Mouse (Mus musculus) MEL (cell line): ENCODE results near the gene Rbpms2. TPM values are rescaled to one million over a fixed set of nuclear protein-coding genes. Genes with fewer than 3 reads are reported as not detected.

Experiments
- DNase-seq: peaks from one replicate; pipeline ENCODE4 v3.0.0; 2011; ENCODE audit warnings: low read depth, low spot score
- H3K27ac ChIP-seq: 2 replicates; pipeline ENCODE4 v1.5.1; 2012; ENCODE audit warnings: low read depth, mild to moderate bottlenecking, control low read depth, low read length, moderate library complexity; ENCODE audit not compliant: control insufficient read depth
- H3K27me3 ChIP-seq, 2 experiments: fragments of 150-350 bp in 1 of 2; sonication (generic) in 1 of 2; 2 replicates each; pipeline ENCODE4 v1.6.1; 2012; ENCODE audit warnings: low read length in 2 of 2, mild to moderate bottlenecking in 2 of 2, improper control_type of control experiment in 1 of 2, moderate library complexity in 1 of 2; ENCODE audit not compliant: insufficient read depth in 2 of 2, control insufficient read depth in 1 of 2
- H3K36me3 ChIP-seq, 2 experiments: 2 replicates each; pipeline ENCODE4 v1.6.1; 2012 to 2014; ENCODE audit warnings: low read length in 2 of 2, improper control_type of control experiment in 1 of 2, inconsistent platforms in 1 of 2, mild to moderate bottlenecking in 1 of 2; ENCODE audit not compliant: insufficient read depth in 2 of 2, control insufficient read depth in 1 of 2
- H3K4me1 ChIP-seq, 2 experiments: fragments of 150-350 bp in 1 of 2; sonication (generic) in 1 of 2; 2 replicates each; pipeline ENCODE4 v1.6.1; 2012; ENCODE audit warnings: low read length in 2 of 2, improper control_type of control experiment in 1 of 2, mild to moderate bottlenecking in 1 of 2; ENCODE audit not compliant: insufficient read depth in 2 of 2, control insufficient read depth in 1 of 2
- H3K4me3 ChIP-seq, 2 experiments: fragments of 150-350 bp in 1 of 2; sonication (generic) in 1 of 2; 2 replicates each; pipeline ENCODE4 v1.5.1; 2012; ENCODE audit warnings: low read depth in 2 of 2, low read length in 2 of 2, mild to moderate bottlenecking in 2 of 2, moderate library complexity in 2 of 2, control low read depth in 1 of 2, improper control_type of control experiment in 1 of 2; ENCODE audit not compliant: control insufficient read depth in 1 of 2, insufficient read depth in 1 of 2
- H3K79me2 ChIP-seq: 2 replicates; pipeline ENCODE4 v1.6.1; 2012; ENCODE audit warnings: mild to moderate bottlenecking, low read length, moderate library complexity; ENCODE audit not compliant: control insufficient read depth, poor library complexity, insufficient read depth
- H3K9ac ChIP-seq: 2 replicates; pipeline ENCODE4 v1.6.1; 2012; ENCODE audit warnings: low read depth, mild to moderate bottlenecking, control low read depth, low read length, moderate library complexity; ENCODE audit not compliant: control insufficient read depth, poor library complexity, severe bottlenecking
- H3K9me3 ChIP-seq: fragments of 150-350 bp; sonication (generic); replicated peaks from 2 replicates; pipeline ENCODE4 v1.6.1; 2012; ENCODE audit warnings: mild to moderate bottlenecking, low read length, improper control_type of control experiment, moderate library complexity; ENCODE audit not compliant: insufficient read depth
- E2F4 ChIP-seq: IDR thresholded peaks from 2 replicates; pipeline ENCODE4 v1.6.1; 2011; ENCODE audit warnings: low read depth, low read length, improper control_type of control experiment, borderline replicate concordance
- ELF1 ChIP-seq: IDR thresholded peaks from 2 replicates; pipeline ENCODE4 v1.6.1; 2014; ENCODE audit warnings: low read depth, mild to moderate bottlenecking, inconsistent platforms, low read length, improper control_type of control experiment, moderate library complexity
- EP300 ChIP-seq, 2 experiments: IDR thresholded peaks; 2 replicates each; pipeline ENCODE4 v1.6.1; 2011; ENCODE audit warnings: improper control_type of control experiment in 2 of 2, low read length in 2 of 2, low read depth in 1 of 2, mild to moderate bottlenecking in 1 of 2
- ETS1 ChIP-seq: IDR thresholded peaks from 2 replicates; pipeline ENCODE4 v1.6.1; 2012; ENCODE audit warnings: low read depth, mild to moderate bottlenecking, inconsistent platforms, low read length, improper control_type of control experiment, moderate library complexity
- GABPA ChIP-seq: IDR thresholded peaks from 2 replicates; pipeline ENCODE4 v1.6.1; 2012; ENCODE audit warnings: low read depth, mild to moderate bottlenecking, inconsistent platforms, low read length, improper control_type of control experiment, moderate library complexity
- GATA1 ChIP-seq: IDR thresholded peaks from 2 replicates; pipeline ENCODE4 v1.6.1; 2011; ENCODE audit warnings: low read depth, low read length, improper control_type of control experiment
- HCFC1 ChIP-seq: IDR thresholded peaks from 2 replicates; pipeline ENCODE4 v1.6.1; 2012; ENCODE audit warnings: low read depth, mild to moderate bottlenecking, inconsistent platforms, low read length, improper control_type of control experiment, moderate library complexity
- KAT2A ChIP-seq: conservative IDR thresholded peaks from 2 replicates; pipeline ENCODE4 v1.6.1; 2012; ENCODE audit warnings: low read depth, low read length, improper control_type of control experiment, inconsistent platforms
- MAFK ChIP-seq: IDR thresholded peaks from 2 replicates; pipeline ENCODE4 v1.6.1; 2011; ENCODE audit warnings: low read depth, mild to moderate bottlenecking, low read length, improper control_type of control experiment, borderline replicate concordance
- MAX ChIP-seq: IDR thresholded peaks from 2 replicates; pipeline ENCODE4 v1.6.1; 2011; ENCODE audit warnings: low read length, improper control_type of control experiment
- MEF2A ChIP-seq: IDR thresholded peaks from 2 replicates; pipeline ENCODE4 v1.6.1; 2014; ENCODE audit warnings: low read depth, mild to moderate bottlenecking, inconsistent platforms, low read length, improper control_type of control experiment; ENCODE audit not compliant: poor library complexity, insufficient replicate concordance, severe bottlenecking; ENCODE audit errors: extremely low read depth
- MXI1 ChIP-seq: IDR thresholded peaks from 2 replicates; pipeline ENCODE4 v1.6.1; 2011; ENCODE audit warnings: mild to moderate bottlenecking, low read depth, low read length, improper control_type of control experiment
- NELFE ChIP-seq: IDR thresholded peaks from 2 replicates; pipeline ENCODE4 v1.6.1; 2011; ENCODE audit warnings: low read depth, low read length, improper control_type of control experiment
- NRF1 ChIP-seq: IDR thresholded peaks from 2 replicates; pipeline ENCODE4 v1.6.1; 2014; ENCODE audit warnings: low read depth, mild to moderate bottlenecking, inconsistent platforms, low read length, improper control_type of control experiment, moderate library complexity; ENCODE audit not compliant: poor library complexity, insufficient read depth, severe bottlenecking
- POLR2AphosphoS5 ChIP-seq: IDR thresholded peaks from 2 replicates; pipeline ENCODE4 v1.6.1; 2012; ENCODE audit warnings: low read depth, borderline replicate concordance, mild to moderate bottlenecking, inconsistent platforms, low read length, moderate library complexity, mixed read lengths
- RAD21 ChIP-seq: IDR thresholded peaks from 2 replicates; pipeline ENCODE4 v1.6.1; 2011; ENCODE audit warnings: mild to moderate bottlenecking, low read depth, low read length, improper control_type of control experiment
- RCOR1 ChIP-seq: IDR thresholded peaks from 2 replicates; pipeline ENCODE4 v1.6.1; 2012; ENCODE audit warnings: low read depth, mild to moderate bottlenecking, inconsistent platforms, low read length, improper control_type of control experiment
- SIN3A ChIP-seq: IDR thresholded peaks from 2 replicates; pipeline ENCODE4 v1.6.1; 2012; ENCODE audit warnings: low read length, improper control_type of control experiment, inconsistent platforms
- SMC3 ChIP-seq: IDR thresholded peaks from 2 replicates; pipeline ENCODE4 v1.6.1; 2011; ENCODE audit warnings: low read depth, low read length, improper control_type of control experiment
- TAL1 ChIP-seq: IDR thresholded peaks from 2 replicates; pipeline ENCODE4 v1.6.1; 2012; ENCODE audit warnings: mild to moderate bottlenecking, inconsistent platforms, low read length, moderate library complexity, mixed read lengths
- TBP ChIP-seq: IDR thresholded peaks from 2 replicates; pipeline ENCODE4 v1.8.0; 2011; ENCODE audit warnings: low read depth, low read length, improper control_type of control experiment
- TCF12 ChIP-seq: IDR thresholded peaks from 2 replicates; pipeline ENCODE4 v1.6.1; 2014; ENCODE audit warnings: low read depth, mild to moderate bottlenecking, inconsistent platforms, low read length, improper control_type of control experiment, moderate library complexity
- USF2 ChIP-seq, 2 experiments: IDR thresholded peaks; 2 replicates each; pipeline ENCODE4 v1.6.1; 2011 to 2012; ENCODE audit warnings: improper control_type of control experiment in 2 of 2, low read length in 2 of 2, borderline replicate concordance in 1 of 2, inconsistent platforms in 1 of 2, low read depth in 1 of 2, mild to moderate bottlenecking in 1 of 2; ENCODE audit not compliant: insufficient read depth in 1 of 2
- ZC3H11A ChIP-seq: IDR thresholded peaks from 2 replicates; pipeline ENCODE4 v1.6.1; 2012; ENCODE audit warnings: low read depth, mild to moderate bottlenecking, inconsistent platforms, low read length, improper control_type of control experiment
- ZKSCAN1 ChIP-seq: IDR thresholded peaks from 2 replicates; pipeline ENCODE4 v1.6.1; 2012; ENCODE audit warnings: low read depth, mild to moderate bottlenecking, inconsistent platforms, low read length, improper control_type of control experiment, moderate library complexity
- polyA plus RNA-seq, 2 experiments: library from polyadenylated mRNA; stranded (reverse) in 1 of 2; unstranded in 1 of 2; fragments of >175 nt in 1 of 2; fragments of >200 nt in 1 of 2; gene quantifications; 2 replicates each; pipeline versions ENCODE4 v1.2.1 to v1.2.4; 2012; ENCODE audit warnings: low replicate concordance in 2 of 2, low read depth in 1 of 2; ENCODE audit not compliant: insufficient read length in 2 of 2, insufficient read depth in 1 of 2, missing spikeins in 1 of 2
- total RNA-seq: library from RNA; depleted of rRNA; stranded (reverse); fragments of 300-350 nt; gene quantifications from 2 replicates; pipeline ENCODE4 v1.2.3, GENCODE M21; 2012

Gene Rbpms2
- total and polyA plus RNA-seq, 3 experiments = 0.22 TPM; not detected in 2

- Histone ChIP-seq H3K27me3 (0 out of 4 replicates have a peak, but pooled peaks cover 0 to 5% of the 10 kb centered on the region in 2 experiments), H3K4me3 (no peak overlapping the region), H3K9ac (no peak overlapping the region), H3K79me2 (no peaks in the 10 kb centered on the region), H3K4me1 (no peaks in the 10 kb centered on the region), H3K27ac (no peak overlapping the region), H3K36me3 (no peaks in the 10 kb centered on the region), H3K9me3 (no peaks in the 10 kb centered on the region)
- no peak for DNase-seq
- TF ChIP-seq SIN3A (no peak), TAL1 (no peak), RAD21 (no peak), MEF2A (no peak), TBP (no peak), POLR2AphosphoS5 (no peak), E2F4 (no peak), ZKSCAN1 (no peak), MAX (no peak), RCOR1 (no peak), ZC3H11A (no peak)
These were observed 6.6 kb upstream of the Rbpms2 start for GRCm38 (mm10) chr9:65622826-65623225.

GRCm38 (mm10) chr9:65624266-65624665, 5.2 kb upstream of the Rbpms2 start:
- H3K9me3 ChIP-seq = no peaks in the 10 kb centered on the region
- H3K79me2 ChIP-seq = no peaks in the 10 kb centered on the region
- H3K27ac ChIP-seq = no peak overlapping the region
- DNase-seq = no peak
- peaks cover 0 to 5% of the 10 kb centered on the region in 2 experiments; a peak in 1 of 4 replicates for H3K27me3 ChIP-seq
- H3K4me3 ChIP-seq = no peak overlapping the region
- TF ChIP-seq USF2 (IDR thresholded peaks at IDR 0.05; ENCODE audit: borderline replicate concordance in 1 of 2, insufficient read depth in 1 of 2, low read depth in 1 of 2, low read length in 2 of 2) (no peak), NRF1 (no peak), GATA1 (no peak), NELFE (no peak), GABPA (no peak), E2F4 (no peak), ZKSCAN1 (no peak), ELF1 (no peak), MXI1 (no peak), MAFK (no peak), TCF12 (no peak), KAT2A (no peak), SMC3 (no peak), ZC3H11A (no peak), MAX (no peak), HCFC1 (no peak), EP300 (IDR thresholded peaks at IDR 0.05; ENCODE audit: low read depth in 1 of 2, low read length in 2 of 2) (no peak), ETS1 (no peak)
- H3K9ac ChIP-seq = no peak overlapping the region
- no peaks in the 10 kb centered on the region for H3K36me3 ChIP-seq
- H3K4me1 ChIP-seq = no peaks in the 10 kb centered on the region
